Mouse (Mus musculus) stomach, postnatal 0 days (tissue): ENCODE data around the gene Atad3a.

Experiments
- CTCF ChIP-seq: IDR thresholded peaks from 2 replicates; pipeline ENCODE4 v1.5.1; 2016; ENCODE audit warnings: antibody characterized with exemption, low read depth, mild to moderate bottlenecking, moderate library complexity
- EP300 ChIP-seq: optimal IDR thresholded peaks from 2 replicates; pipeline ENCODE3; 2016; ENCODE audit warnings: antibody characterized with exemption

- TF ChIP-seq CTCF (no peak), EP300 (no peak)
These were observed 14.3 kb upstream of the Atad3a start for GRCm38 (mm10) chr4:155774971-155775740.
